Mouse (Mus musculus): Measurements from ENCODE around the gene Gna14. TPM values are rescaled to one million over a fixed set of nuclear protein-coding genes. Genes with fewer than 3 reads are reported as not detected.

The Gna14 gene
- total RNA-seq, 2 experiments from 2014 or later: 0.20 TPM; not detected in 1

GRCm38 (mm10) chr19:16436335-16437169, 990 bp downstream of the Gna14 start:
- Histone ChIP-seq H3K4me3 (peak overlapping the region; percentile 27), H3K27ac (no peak overlapping the region)
- peak in 1 of 2 experiments; percentile 21 for DNase-seq (ENCODE audit: extremely low spot score in 1 of 2, low spot score in 2 of 2)
- intact Hi-C loops (cut with DNase I): no loop called here
- no peak for TF ChIP-seq CTCF (IDR thresholded peaks at IDR 0.05)

- intact Hi-C loops (cut with DNase I): no loop called here
- Histone ChIP-seq H3K4me3 (no peak overlapping the region), H3K27ac (no peak overlapping the region)
- no peak for DNase-seq (ENCODE audit: extremely low spot score in 1 of 2, low spot score in 2 of 2)
- no peak for TF ChIP-seq CTCF (IDR thresholded peaks at IDR 0.05)
These were observed 1.6 kb downstream of the Gna14 start for GRCm38 (mm10) chr19:16437170-16437483.

- TF ChIP-seq CTCF (IDR thresholded peaks at IDR 0.05): no peak
- intact Hi-C loops (cut with DNase I): no loop called here
- Histone ChIP-seq H3K4me3 (no peak overlapping the region), H3K27ac (no peak overlapping the region)
- DNase-seq (ENCODE audit: extremely low spot score in 1 of 2, low spot score in 2 of 2): no peak
These were observed 2.3 kb downstream of the Gna14 start for GRCm38 (mm10) chr19:16437906-16438305.

GRCm38 (mm10) chr19:16439278-16439677, 3.7 kb downstream of the Gna14 start:
- TF ChIP-seq CTCF (IDR thresholded peaks at IDR 0.05): no peak
- DNase-seq (ENCODE audit: extremely low spot score in 1 of 2, low spot score in 2 of 2): no peak
- Histone ChIP-seq H3K4me3 (no peak overlapping the region), H3K27ac (no peak overlapping the region)
- intact Hi-C loops (cut with DNase I): no loop called here

GRCm38 (mm10) chr19:16439834-16440233, 4.3 kb downstream of the Gna14 start:
- TF ChIP-seq CTCF (IDR thresholded peaks at IDR 0.05): no peak
- Histone ChIP-seq H3K27ac (no peak overlapping the region), H3K4me3 (no peak overlapping the region)
- intact Hi-C loops (cut with DNase I): no loop called here
- DNase-seq (ENCODE audit: extremely low spot score in 1 of 2, low spot score in 2 of 2): no peak

- no peak overlapping the region for H3K27ac ChIP-seq
- intact Hi-C loops (cut with DNase I): no loop called here
- TF ChIP-seq CTCF (IDR thresholded peaks at IDR 0.05): no peak
- no peak for DNase-seq (ENCODE audit: extremely low spot score in 1 of 2, low spot score in 2 of 2)
- H3K4me3 ChIP-seq: no peak overlapping the region
These were observed 5.8 kb downstream of the Gna14 start for GRCm38 (mm10) chr19:16441329-16441728.

GRCm38 (mm10) chr19:16443335-16443734, 7.8 kb downstream of the Gna14 start:
- Histone ChIP-seq H3K4me3 (no peak overlapping the region), H3K27ac (no peak overlapping the region)
- intact Hi-C loops (cut with DNase I): no loop called here
- no peak for TF ChIP-seq CTCF (IDR thresholded peaks at IDR 0.05)
- DNase-seq (ENCODE audit: extremely low spot score in 1 of 2, low spot score in 2 of 2): no peak

- DNase-seq (ENCODE audit: extremely low spot score in 1 of 2, low spot score in 2 of 2): no peak
- H3K4me3 ChIP-seq: no peak overlapping the region
- intact Hi-C loops (cut with DNase I): no loop called here
- TF ChIP-seq CTCF (IDR thresholded peaks at IDR 0.05): no peak
- H3K27ac ChIP-seq: no peak overlapping the region
These were observed 11.1 kb downstream of the Gna14 start for GRCm38 (mm10) chr19:16446612-16447011.

GRCm38 (mm10) chr19:16447832-16448621, 12.5 kb downstream of the Gna14 start:
- H3K4me3 ChIP-seq: no peak overlapping the region
- intact Hi-C loops (cut with DNase I): no loop called here
- TF ChIP-seq CTCF (IDR thresholded peaks at IDR 0.05): no peak
- no peak for DNase-seq (ENCODE audit: extremely low spot score in 1 of 2, low spot score in 2 of 2)
- no peak overlapping the region for H3K27ac ChIP-seq

GRCm38 (mm10) chr19:16448796-16449195, 13.2 kb downstream of the Gna14 start:
- Histone ChIP-seq H3K27ac (no peak overlapping the region), H3K4me3 (no peak overlapping the region)
- intact Hi-C loops (cut with DNase I): no loop called here
- no peak for TF ChIP-seq CTCF (IDR thresholded peaks at IDR 0.05)
- no peak for DNase-seq (ENCODE audit: extremely low spot score in 1 of 2, low spot score in 2 of 2)

- no peak for DNase-seq (ENCODE audit: extremely low spot score in 1 of 2, low spot score in 2 of 2)
- no peak for TF ChIP-seq CTCF (IDR thresholded peaks at IDR 0.05)
These were observed 15.3 kb downstream of the Gna14 start for GRCm38 (mm10) chr19:16450824-16451223.

GRCm38 (mm10) chr19:16456181-16456580, 20.6 kb downstream of the Gna14 start:
- no peak overlapping the region for H3K27ac ChIP-seq
- no peak overlapping the region for H3K4me3 ChIP-seq
- TF ChIP-seq CTCF (IDR thresholded peaks at IDR 0.05): no peak
- intact Hi-C loops (cut with DNase I): no loop called here
- no peak for DNase-seq (ENCODE audit: extremely low spot score in 1 of 2, low spot score in 2 of 2)

More at GRCm38 (mm10) chr19:16450824-16451223, 15.3 kb downstream of the Gna14 start:
- intact Hi-C loops (cut with DNase I): no loop called here
- no peak overlapping the region for H3K27ac ChIP-seq
- H3K4me3 ChIP-seq: no peak overlapping the region
